Mouse (Mus musculus) natural killer cell, adult 2 months (primary cell): Measurements from ENCODE around the gene Ppp2r2d.

ENCODE experiments used
- DNase-seq, 2 experiments: peaks; one replicate each; pipeline ENCODE4 v3.0.0; 2022; ENCODE audit warnings: low spot score in 2 of 2

Gene Ppp2r2d

GRCm38 (mm10) chr7:138923756-138924425, 78.0 kb downstream of the Ppp2r2d start:
- DNase-seq: no peak

- no peak for DNase-seq
These were observed 82.6 kb downstream of the Ppp2r2d start for GRCm38 (mm10) chr7:138928456-138928855.
